Mouse (Mus musculus) MEL (cell line): ENCODE results near the gene Acot4. TPM values are rescaled to one million over a fixed set of nuclear protein-coding genes. Genes with fewer than 3 reads are reported as not detected.

Experiments used
- DNase-seq: peaks from one replicate; pipeline ENCODE4 v3.0.0; 2011; ENCODE audit warnings: low read depth, low spot score
- H3K27ac ChIP-seq: 2 replicates; pipeline ENCODE4 v1.5.1; 2012; ENCODE audit warnings: low read depth, mild to moderate bottlenecking, control low read depth, low read length, moderate library complexity; ENCODE audit not compliant: control insufficient read depth
- H3K27me3 ChIP-seq, 2 experiments: fragments of 150-350 bp in 1 of 2; sonication (generic) in 1 of 2; 2 replicates each; pipeline ENCODE4 v1.6.1; 2012; ENCODE audit warnings: low read length in 2 of 2, mild to moderate bottlenecking in 2 of 2, improper control_type of control experiment in 1 of 2, moderate library complexity in 1 of 2; ENCODE audit not compliant: insufficient read depth in 2 of 2, control insufficient read depth in 1 of 2
- H3K36me3 ChIP-seq, 2 experiments: 2 replicates each; pipeline ENCODE4 v1.6.1; 2012 to 2014; ENCODE audit warnings: low read length in 2 of 2, improper control_type of control experiment in 1 of 2, inconsistent platforms in 1 of 2, mild to moderate bottlenecking in 1 of 2; ENCODE audit not compliant: insufficient read depth in 2 of 2, control insufficient read depth in 1 of 2
- H3K4me1 ChIP-seq, 2 experiments: fragments of 150-350 bp in 1 of 2; sonication (generic) in 1 of 2; 2 replicates each; pipeline ENCODE4 v1.6.1; 2012; ENCODE audit warnings: low read length in 2 of 2, improper control_type of control experiment in 1 of 2, mild to moderate bottlenecking in 1 of 2; ENCODE audit not compliant: insufficient read depth in 2 of 2, control insufficient read depth in 1 of 2
- H3K4me3 ChIP-seq, 2 experiments: fragments of 150-350 bp in 1 of 2; sonication (generic) in 1 of 2; 2 replicates each; pipeline ENCODE4 v1.5.1; 2012; ENCODE audit warnings: low read depth in 2 of 2, low read length in 2 of 2, mild to moderate bottlenecking in 2 of 2, moderate library complexity in 2 of 2, control low read depth in 1 of 2, improper control_type of control experiment in 1 of 2; ENCODE audit not compliant: control insufficient read depth in 1 of 2, insufficient read depth in 1 of 2
- H3K79me2 ChIP-seq: 2 replicates; pipeline ENCODE4 v1.6.1; 2012; ENCODE audit warnings: mild to moderate bottlenecking, low read length, moderate library complexity; ENCODE audit not compliant: control insufficient read depth, poor library complexity, insufficient read depth
- H3K9ac ChIP-seq: 2 replicates; pipeline ENCODE4 v1.6.1; 2012; ENCODE audit warnings: low read depth, mild to moderate bottlenecking, control low read depth, low read length, moderate library complexity; ENCODE audit not compliant: control insufficient read depth, poor library complexity, severe bottlenecking
- H3K9me3 ChIP-seq: fragments of 150-350 bp; sonication (generic); replicated peaks from 2 replicates; pipeline ENCODE4 v1.6.1; 2012; ENCODE audit warnings: mild to moderate bottlenecking, low read length, improper control_type of control experiment, moderate library complexity; ENCODE audit not compliant: insufficient read depth
- CHD1 ChIP-seq: IDR thresholded peaks from 2 replicates; pipeline ENCODE4 v1.6.1; 2012; ENCODE audit warnings: low read depth, mild to moderate bottlenecking, inconsistent platforms, low read length, improper control_type of control experiment
- CHD2 ChIP-seq: IDR thresholded peaks from 2 replicates; pipeline ENCODE4 v1.6.1; 2011; ENCODE audit warnings: low read length, improper control_type of control experiment
- CTCF ChIP-seq, 3 experiments: IDR thresholded peaks in 2 of 3; conservative IDR thresholded peaks in 1 of 3; 2 replicates each; pipeline ENCODE4 v1.5.1; 2011 to 2012; ENCODE audit warnings: low read length in 3 of 3, low read depth in 2 of 3, mild to moderate bottlenecking in 2 of 3, improper control_type of control experiment in 1 of 3, inconsistent platforms in 1 of 3, mixed read lengths in 1 of 3, moderate library complexity in 1 of 3; ENCODE audit not compliant: control insufficient read depth in 1 of 3, insufficient read depth in 1 of 3, poor library complexity in 1 of 3, severe bottlenecking in 1 of 3
- E2F4 ChIP-seq: IDR thresholded peaks from 2 replicates; pipeline ENCODE4 v1.6.1; 2011; ENCODE audit warnings: low read depth, low read length, improper control_type of control experiment, borderline replicate concordance
- ELF1 ChIP-seq: IDR thresholded peaks from 2 replicates; pipeline ENCODE4 v1.6.1; 2014; ENCODE audit warnings: low read depth, mild to moderate bottlenecking, inconsistent platforms, low read length, improper control_type of control experiment, moderate library complexity
- ETS1 ChIP-seq: IDR thresholded peaks from 2 replicates; pipeline ENCODE4 v1.6.1; 2012; ENCODE audit warnings: low read depth, mild to moderate bottlenecking, inconsistent platforms, low read length, improper control_type of control experiment, moderate library complexity
- HCFC1 ChIP-seq: IDR thresholded peaks from 2 replicates; pipeline ENCODE4 v1.6.1; 2012; ENCODE audit warnings: low read depth, mild to moderate bottlenecking, inconsistent platforms, low read length, improper control_type of control experiment, moderate library complexity
- MAX ChIP-seq: IDR thresholded peaks from 2 replicates; pipeline ENCODE4 v1.6.1; 2011; ENCODE audit warnings: low read length, improper control_type of control experiment
- MAZ ChIP-seq: IDR thresholded peaks from 2 replicates; pipeline ENCODE4 v1.6.1; 2012; ENCODE audit warnings: low read depth, mild to moderate bottlenecking, inconsistent platforms, low read length, improper control_type of control experiment
- POLR2AphosphoS2 ChIP-seq: IDR thresholded peaks from 2 replicates; pipeline ENCODE4 v1.6.1; 2011; ENCODE audit warnings: low read length, improper control_type of control experiment
- RAD21 ChIP-seq: IDR thresholded peaks from 2 replicates; pipeline ENCODE4 v1.6.1; 2011; ENCODE audit warnings: mild to moderate bottlenecking, low read depth, low read length, improper control_type of control experiment
- RCOR1 ChIP-seq: IDR thresholded peaks from 2 replicates; pipeline ENCODE4 v1.6.1; 2012; ENCODE audit warnings: low read depth, mild to moderate bottlenecking, inconsistent platforms, low read length, improper control_type of control experiment
- SMC3 ChIP-seq: IDR thresholded peaks from 2 replicates; pipeline ENCODE4 v1.6.1; 2011; ENCODE audit warnings: low read depth, low read length, improper control_type of control experiment
- TAL1 ChIP-seq: IDR thresholded peaks from 2 replicates; pipeline ENCODE4 v1.6.1; 2012; ENCODE audit warnings: mild to moderate bottlenecking, inconsistent platforms, low read length, moderate library complexity, mixed read lengths
- TBP ChIP-seq: IDR thresholded peaks from 2 replicates; pipeline ENCODE4 v1.8.0; 2011; ENCODE audit warnings: low read depth, low read length, improper control_type of control experiment
- UBTF ChIP-seq: IDR thresholded peaks from 2 replicates; pipeline ENCODE4 v1.6.1; 2012; ENCODE audit warnings: low read depth, mild to moderate bottlenecking, inconsistent platforms, low read length, improper control_type of control experiment, moderate library complexity, borderline replicate concordance; ENCODE audit not compliant: insufficient read depth
- ZC3H11A ChIP-seq: IDR thresholded peaks from 2 replicates; pipeline ENCODE4 v1.6.1; 2012; ENCODE audit warnings: low read depth, mild to moderate bottlenecking, inconsistent platforms, low read length, improper control_type of control experiment
- ZKSCAN1 ChIP-seq: IDR thresholded peaks from 2 replicates; pipeline ENCODE4 v1.6.1; 2012; ENCODE audit warnings: low read depth, mild to moderate bottlenecking, inconsistent platforms, low read length, improper control_type of control experiment, moderate library complexity
- ZNF384 ChIP-seq: IDR thresholded peaks from 2 replicates; pipeline ENCODE4 v1.6.1; 2012; ENCODE audit warnings: low read depth, mild to moderate bottlenecking, inconsistent platforms, low read length, improper control_type of control experiment
- polyA plus RNA-seq, 2 experiments: library from polyadenylated mRNA; stranded (reverse) in 1 of 2; unstranded in 1 of 2; fragments of >175 nt in 1 of 2; fragments of >200 nt in 1 of 2; gene quantifications; 2 replicates each; pipeline versions ENCODE4 v1.2.1 to v1.2.4; 2012; ENCODE audit warnings: low replicate concordance in 2 of 2, low read depth in 1 of 2; ENCODE audit not compliant: insufficient read length in 2 of 2, insufficient read depth in 1 of 2, missing spikeins in 1 of 2
- total RNA-seq: library from RNA; depleted of rRNA; stranded (reverse); fragments of 300-350 nt; gene quantifications from 2 replicates; pipeline ENCODE4 v1.2.3, GENCODE M21; 2012

The Acot4 gene
- total and polyA plus RNA-seq, 3 experiments = 0.08 TPM; not detected in 1

- DNase-seq = no peak
- Histone ChIP-seq H3K79me2 (no peaks in the 10 kb centered on the region), H3K4me3 (no peak overlapping the region), H3K27ac (no peak overlapping the region), H3K36me3 (no peaks in the 10 kb centered on the region), H3K9ac (no peak overlapping the region), H3K27me3 (peaks cover 0 to 2% of the 10 kb centered on the region in 2 experiments; a peak in 1 of 4 replicates), H3K4me1 (no peaks in the 10 kb centered on the region), H3K9me3 (no peaks in the 10 kb centered on the region)
- no peak for TF ChIP-seq E2F4
- TF ChIP-seq TAL1 = no peak
- no peak for TF ChIP-seq ETS1
- TF ChIP-seq ZC3H11A = no peak
- no peak for TF ChIP-seq RCOR1
- no peak for TF ChIP-seq UBTF
- no peak for TF ChIP-seq ELF1
- TF ChIP-seq POLR2AphosphoS2 = no peak
- no peak for TF ChIP-seq CHD1
- TF ChIP-seq MAX = no peak
- TF ChIP-seq TBP = no peak
- no peak for TF ChIP-seq HCFC1
- TF ChIP-seq MAZ = no peak
These were observed 15.0 kb downstream of the Acot4 start for GRCm38 (mm10) chr12:84053173-84053572.

- H3K4me1 ChIP-seq = no peaks in the 10 kb centered on the region
- DNase-seq = no peak
- no peak overlapping the region for H3K9ac ChIP-seq
- H3K36me3 ChIP-seq = no peaks in the 10 kb centered on the region
- no peaks in the 10 kb centered on the region for H3K79me2 ChIP-seq
- H3K27me3 ChIP-seq = peaks cover 0 to 2% of the 10 kb centered on the region in 2 experiments; a peak in 1 of 4 replicates
- H3K27ac ChIP-seq = no peak overlapping the region
- no peaks in the 10 kb centered on the region for H3K9me3 ChIP-seq
- no peak overlapping the region for H3K4me3 ChIP-seq
- TF ChIP-seq CHD2 = no peak
- TF ChIP-seq E2F4 = no peak
These were observed 15.7 kb downstream of the Acot4 start for GRCm38 (mm10) chr12:84053679-84054391.

GRCm38 (mm10) chr12:84060946-84061345, 22.8 kb downstream of the Acot4 start:
- H3K79me2 ChIP-seq = no peaks in the 10 kb centered on the region
- no peak overlapping the region for H3K27ac ChIP-seq
- TF ChIP-seq CHD1 (no peak), RAD21 (peak; percentile 88), CTCF (IDR thresholded peaks at IDR 0.05 in 2 of 3, conservative IDR thresholded peaks at IDR 0.05 in 1 of 3; ENCODE audit: control insufficient read depth in 1 of 3, insufficient read depth in 1 of 3, low read depth in 2 of 3, low read length in 3 of 3, poor library complexity in 1 of 3, severe bottlenecking in 1 of 3) (peak; percentile 21 to 82 (median 63)), MAZ (peak; percentile 61; the same call in 1 of the 2 replicates), SMC3 (peak; percentile 91), ZKSCAN1 (peak; percentile 45; the same call in 1 of the 2 replicates), ZC3H11A (peak; percentile 93), RCOR1 (no peak), ZNF384 (peak; percentile 75)
- TF ChIP-seq, all 39 proteins: peak for 7
- Histone ChIP-seq H3K9me3 (no peaks in the 10 kb centered on the region), H3K4me3 (no peak overlapping the region), H3K9ac (no peak overlapping the region), H3K36me3 (no peaks in the 10 kb centered on the region), H3K4me1 (no peaks in the 10 kb centered on the region), H3K27me3 (no peaks in the 10 kb centered on the region)
- DNase-seq = peak; percentile 79
